Mouse (Mus musculus) CH12.LX (cell line): ENCODE measurements around the gene Dnajb1.

Experiments used
- BHLHE40 ChIP-seq: IDR thresholded peaks from 2 replicates; pipeline ENCODE4 v1.6.1; 2011; ENCODE audit warnings: mild to moderate bottlenecking, low read depth, low read length, improper control_type of control experiment
- MAX ChIP-seq: IDR thresholded peaks from 2 replicates; pipeline ENCODE4 v1.6.1; 2011; ENCODE audit warnings: low read length, improper control_type of control experiment

DNA sequence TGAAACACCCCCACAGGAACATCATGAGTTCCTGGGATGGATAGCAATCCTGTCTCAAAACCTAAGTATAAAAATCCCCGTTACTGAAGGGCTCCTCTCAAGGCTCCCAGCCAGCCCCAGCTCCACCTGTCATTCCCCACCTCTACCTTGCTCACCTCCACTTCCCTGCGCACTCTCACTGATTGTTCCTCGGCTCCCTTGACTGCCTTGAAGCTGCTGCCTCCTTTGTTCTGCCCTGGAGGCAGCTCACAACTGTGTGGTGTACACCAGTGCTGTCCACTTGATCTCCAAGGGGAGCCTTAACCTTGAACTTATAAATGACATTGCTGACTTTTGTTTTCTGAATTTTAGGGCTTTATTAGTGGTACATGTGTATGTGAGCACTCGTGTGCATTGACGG is 39.9 kb upstream of the Dnajb1 start:
- TF ChIP-seq MAX (no peak), BHLHE40 (no peak)
